Mouse (Mus musculus): Measurements from ENCODE around the gene Prss36.

The Prss36 gene

GRCm38 (mm10) chr7:127897542-127897941 lies 49.0 kb downstream of the Prss36 start:
- no peak for TF ChIP-seq GATA4 (IDR thresholded peaks at IDR 0.05; ENCODE audit: insufficient replicate concordance, low read length)

- no peak for TF ChIP-seq GATA4 (IDR thresholded peaks at IDR 0.05; ENCODE audit: insufficient replicate concordance, low read length)
Measured at GRCm38 (mm10) chr7:127896384-127896783, 50.1 kb downstream of the Prss36 start.

GRCm38 (mm10) chr7:127895442-127895841 lies 51.1 kb downstream of the Prss36 start, which contains the start of the genes Gm21974 and Vkorc1:
TSS of gene Gm21974 (minus strand) at chr7:127895454.
TSS of gene Vkorc1 (minus strand) at chr7:127895617.
- TF ChIP-seq GATA4 (IDR thresholded peaks at IDR 0.05; ENCODE audit: insufficient replicate concordance, low read length), result peak; percentile 83; the same call in 1 of the 2 replicates

GRCm38 (mm10) chr7:127894480-127894879 lies 52.0 kb downstream of the Prss36 start:
- no peak for TF ChIP-seq GATA4 (IDR thresholded peaks at IDR 0.05; ENCODE audit: insufficient replicate concordance, low read length)

GRCm38 (mm10) chr7:127890798-127891197 lies 55.7 kb downstream of the Prss36 start, which contains the start of gene Prss53:
TSS of gene Prss53 (minus strand) at chr7:127890970.
- no peak for TF ChIP-seq GATA4 (IDR thresholded peaks at IDR 0.05; ENCODE audit: insufficient replicate concordance, low read length)

GRCm38 (mm10) chr7:127888821-127889220 lies 57.7 kb downstream of the Prss36 start:
- TF ChIP-seq GATA4 (IDR thresholded peaks at IDR 0.05; ENCODE audit: insufficient replicate concordance, low read length), result no peak

- TF ChIP-seq GATA4 (IDR thresholded peaks at IDR 0.05; ENCODE audit: insufficient replicate concordance, low read length), result no peak
Measured at GRCm38 (mm10) chr7:127887781-127888180, 58.7 kb downstream of the Prss36 start.

GRCm38 (mm10) chr7:127887191-127887590 lies 59.3 kb downstream of the Prss36 start:
- no peak for TF ChIP-seq GATA4 (IDR thresholded peaks at IDR 0.05; ENCODE audit: insufficient replicate concordance, low read length)

GRCm38 (mm10) chr7:127886551-127886950 lies 60.0 kb downstream of the Prss36 start:
- TF ChIP-seq GATA4 (IDR thresholded peaks at IDR 0.05; ENCODE audit: insufficient replicate concordance, low read length), result no peak

GRCm38 (mm10) chr7:127885951-127886350 lies 60.6 kb downstream of the Prss36 start:
- TF ChIP-seq GATA4 (IDR thresholded peaks at IDR 0.05; ENCODE audit: insufficient replicate concordance, low read length), result no peak
